Comparison of ENCODE assay signal across 12 mouse cellular contexts in the genomic region with DNA sequence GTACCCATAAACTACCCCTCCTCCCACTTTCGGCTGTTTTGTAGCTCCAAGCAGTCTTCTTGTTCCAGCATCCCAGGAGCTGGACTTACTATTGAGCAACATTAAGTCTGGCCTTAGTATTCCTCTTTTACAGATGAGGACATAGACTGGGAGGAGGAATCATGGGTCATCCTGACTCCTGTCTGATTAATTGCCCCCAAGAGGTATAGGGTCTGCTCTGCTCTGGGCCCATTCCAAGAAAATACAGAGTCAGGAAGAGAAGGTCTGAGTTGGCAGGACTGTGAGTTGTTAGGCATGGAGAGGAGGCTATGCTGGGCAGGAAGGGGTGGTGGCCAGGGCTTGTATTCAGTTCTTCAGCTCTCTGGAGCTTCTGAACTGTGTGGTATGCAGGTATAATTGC. TPM values are rescaled to one million over a fixed set of nuclear protein-coding genes. Genes with fewer than 3 reads are reported as not detected.
A peak's percentile ranks its signal among the peaks of the same experiment; 100 is the strongest.
DNase-seq lines count a peak whose midpoint lies in the region; ATAC-seq and TF ChIP-seq lines count a peak whose summit lies in the region.
"Had no signal": no experiment of that assay in that cellular context is flagged by ENCODE, and none has a peak within 500 bp of the region (broad histone marks: within the 10 kb centered on the region; RNA-seq: fewer than 3 reads in every experiment).

No protein-coding gene starts in this region.

- no peak overlapping the region for H3K9ac ChIP-seq in intestine, embryonic 14.5 days (ENCODE audit: low read length)
- H3K9ac ChIP-seq in intestine, postnatal 0 days (ENCODE audit: low read depth, low read length) = no peak overlapping the region
- H3K9ac ChIP-seq in hindbrain, embryonic 11.5 days (ENCODE audit: low read depth, low read length) = no peak overlapping the region
- H3K9ac ChIP-seq in midbrain, embryonic 12.5 days (replicated peaks) = peak overlapping the region; percentile 74; the same call in 1 of the 2 replicates

- H3K36me3 ChIP-seq in intestine, embryonic 14.5 days (ENCODE audit: control insufficient read depth, insufficient read depth, low read length) = peaks cover 19% of the 10 kb centered on the region
- H3K36me3 ChIP-seq in intestine, postnatal 0 days (ENCODE audit: control insufficient read depth, insufficient read depth) = peaks cover 10% of the 10 kb centered on the region; the same call in 1 of the 2 replicates
- H3K36me3 ChIP-seq in hindbrain, embryonic 11.5 days (ENCODE audit: control insufficient read depth, insufficient read depth, low read length) = 0 out of 2 replicates have a peak, but pooled peaks cover 2% of the 10 kb centered on the region
- H3K36me3 ChIP-seq in midbrain, embryonic 12.5 days = peaks cover 30% of the 10 kb centered on the region

- peak overlapping the region; percentile 93 for H3K4me2 ChIP-seq in intestine, embryonic 14.5 days (ENCODE audit: low read length)
- no peak overlapping the region for H3K4me2 ChIP-seq in intestine, postnatal 0 days (replicated peaks; ENCODE audit: low read depth)
- H3K4me2 ChIP-seq in hindbrain, embryonic 11.5 days (replicated peaks; ENCODE audit: low read depth, low read length) = peak overlapping the region; percentile 88
- peak overlapping the region; percentile 86 for H3K4me2 ChIP-seq in midbrain, embryonic 12.5 days (replicated peaks)

- DNase-seq in intestine, embryonic 14.5 days (ENCODE audit: low spot score) = no peak
- peak; percentile 61 for DNase-seq in NIH3T3 (ENCODE audit: low read depth)
- DNase-seq in hindbrain, embryonic 11.5 days (ENCODE audit: low spot score) = no peak
- no peak for DNase-seq in layer of hippocampus, adult 9-11 months
- no peak for DNase-seq in cerebellum, adult 8-10 months
- DNase-seq in thymus, postnatal 4 days = no peak
- DNase-seq: adrenal gland, postnatal 25 days; right cerebral cortex, adult 18-20 months had no signal

- no peak for ATAC-seq in intestine, embryonic 14.5 days (replicated peaks; ENCODE audit: low FRiP score, low TSS enrichment, low read depth)
- no peak for ATAC-seq in intestine, postnatal 0 days
- no peak for ATAC-seq in hindbrain, embryonic 11.5 days (ENCODE audit: low FRiP score)
- no peak for ATAC-seq in midbrain, embryonic 12.5 days (ENCODE audit: low FRiP score, low read depth)

- H3K9me3 ChIP-seq in intestine, embryonic 14.5 days (ENCODE audit: control insufficient read depth, low read length) = no peaks in the 10 kb centered on the region
- no peaks in the 10 kb centered on the region for H3K9me3 ChIP-seq in intestine, postnatal 0 days (ENCODE audit: control insufficient read depth)
- no peaks in the 10 kb centered on the region for H3K9me3 ChIP-seq in hindbrain, embryonic 11.5 days (ENCODE audit: control insufficient read depth, low read length)
- H3K9me3 ChIP-seq in midbrain, embryonic 12.5 days = no peaks in the 10 kb centered on the region

- no peak for TF ChIP-seq CTCF in intestine, postnatal 0 days (IDR thresholded peaks at IDR 0.05; ENCODE audit: low read depth)

- no peak overlapping the region for H3K27ac ChIP-seq in intestine, embryonic 14.5 days (ENCODE audit: low read depth)
- no peak overlapping the region for H3K27ac ChIP-seq in intestine, postnatal 0 days (ENCODE audit: low read depth, low read length)
- H3K27ac ChIP-seq in hindbrain, embryonic 11.5 days (ENCODE audit: low read depth, low read length) = no peak overlapping the region
- no peak overlapping the region for H3K27ac ChIP-seq in midbrain, embryonic 12.5 days (replicated peaks)
- H3K27ac ChIP-seq: macrophage had no signal

- no peak overlapping the region for H3K4me3 ChIP-seq in intestine, embryonic 14.5 days (ENCODE audit: low read depth, low read length)
- H3K4me3 ChIP-seq in intestine, postnatal 0 days (ENCODE audit: low read depth, low read length) = no peak overlapping the region
- no peak overlapping the region for H3K4me3 ChIP-seq in hindbrain, embryonic 11.5 days (ENCODE audit: low read depth, low read length)
- peak overlapping the region; percentile 84 for H3K4me3 ChIP-seq in midbrain, embryonic 12.5 days

- H3K27me3 ChIP-seq in intestine, embryonic 14.5 days (replicated peaks; ENCODE audit: control insufficient read depth, insufficient read depth, low read length) = no peaks in the 10 kb centered on the region
- H3K27me3 ChIP-seq in intestine, postnatal 0 days (replicated peaks; ENCODE audit: control insufficient read depth, insufficient read depth, low read length) = no peaks in the 10 kb centered on the region
- no peaks in the 10 kb centered on the region for H3K27me3 ChIP-seq in hindbrain, embryonic 11.5 days (ENCODE audit: control insufficient read depth, insufficient read depth, low read length)
- H3K27me3 ChIP-seq in midbrain, embryonic 12.5 days = no peaks in the 10 kb centered on the region

- peaks cover 11% of the 10 kb centered on the region; the same call in 1 of the 2 replicates for H3K4me1 ChIP-seq in intestine, embryonic 14.5 days (replicated peaks; ENCODE audit: control insufficient read depth, insufficient read depth, low read length)
- no peaks in the 10 kb centered on the region; the same call in 1 of the 2 replicates for H3K4me1 ChIP-seq in intestine, postnatal 0 days (replicated peaks; ENCODE audit: control insufficient read depth, insufficient read depth, low read length)
- peaks cover 8% of the 10 kb centered on the region for H3K4me1 ChIP-seq in hindbrain, embryonic 11.5 days (replicated peaks; ENCODE audit: control insufficient read depth, insufficient read depth, low read length)
- peaks cover 13% of the 10 kb centered on the region for H3K4me1 ChIP-seq in midbrain, embryonic 12.5 days

- 66% methylated on average over 1 of the region's 1 CpGs for WGBS in intestine, embryonic 14.5 days
- 76% methylated on average over 1 of the region's 1 CpGs for WGBS in intestine, postnatal 0 days
- WGBS in hindbrain, embryonic 11.5 days = 87% methylated on average over 1 of the region's 1 CpGs
- 87% methylated on average over 1 of the region's 1 CpGs for WGBS in midbrain, embryonic 12.5 days

RNA-seq across cellular contexts. Expression of a gene that starts 1.3 kb away (rescaled TPM):
- 77.8 and 86.7 TPM in 2 replicates for polyA plus RNA-seq in intestine, embryonic 14.5 days (2014; fragmentation: Nextera tagmentation; extraction: Ambion mirVana)
- 16.8 and 17.6 TPM in 2 replicates for polyA plus RNA-seq in intestine, postnatal 0 days (2015; fragmentation: Nextera tagmentation; extraction: Ambion mirVana)
- polyA plus RNA-seq in hindbrain, embryonic 11.5 days (2014; fragmentation: Nextera tagmentation; extraction: Ambion mirVana) = 73.7 and 76.1 TPM in 2 replicates
- polyA plus RNA-seq in midbrain, embryonic 12.5 days (2016; fragmentation: Nextera tagmentation; extraction: Ambion mirVana) = 59.8 and 63.5 TPM in 2 replicates

RNA-seq across cellular contexts. Expression of a gene that starts 19.8 kb away (rescaled TPM):
- 589 and 606 TPM in 2 replicates for polyA plus RNA-seq in intestine, embryonic 14.5 days (2014; fragmentation: Nextera tagmentation; extraction: Ambion mirVana)
- 503 and 513 TPM in 2 replicates for polyA plus RNA-seq in intestine, postnatal 0 days (2015; fragmentation: Nextera tagmentation; extraction: Ambion mirVana)
- 445 and 467 TPM in 2 replicates for polyA plus RNA-seq in hindbrain, embryonic 11.5 days (2014; fragmentation: Nextera tagmentation; extraction: Ambion mirVana)
- 436 and 454 TPM in 2 replicates for polyA plus RNA-seq in midbrain, embryonic 12.5 days (2016; fragmentation: Nextera tagmentation; extraction: Ambion mirVana)

RNA-seq across cellular contexts. Expression of a gene that starts 19.8 kb away (rescaled TPM):
- polyA plus RNA-seq in intestine, embryonic 14.5 days (2014; fragmentation: Nextera tagmentation; extraction: Ambion mirVana) = 1,343 and 1,538 TPM in 2 replicates
- polyA plus RNA-seq in intestine, postnatal 0 days (2015; fragmentation: Nextera tagmentation; extraction: Ambion mirVana) = 831 and 858 TPM in 2 replicates
- 706 and 742 TPM in 2 replicates for polyA plus RNA-seq in hindbrain, embryonic 11.5 days (2014; fragmentation: Nextera tagmentation; extraction: Ambion mirVana)
- 613 and 671 TPM in 2 replicates for polyA plus RNA-seq in midbrain, embryonic 12.5 days (2016; fragmentation: Nextera tagmentation; extraction: Ambion mirVana)

RNA-seq across cellular contexts. Expression of a gene that starts 29.4 kb away (rescaled TPM):
- polyA plus RNA-seq in intestine, embryonic 14.5 days (2014; fragmentation: Nextera tagmentation; extraction: Ambion mirVana) = not detected in 2 replicates
- not detected in 2 replicates for polyA plus RNA-seq in intestine, postnatal 0 days (2015; fragmentation: Nextera tagmentation; extraction: Ambion mirVana)
- polyA plus RNA-seq in hindbrain, embryonic 11.5 days (2014; fragmentation: Nextera tagmentation; extraction: Ambion mirVana) = not detected in 2 replicates
- not detected in 2 replicates for polyA plus RNA-seq in midbrain, embryonic 12.5 days (2016; fragmentation: Nextera tagmentation; extraction: Ambion mirVana)
- polyA plus RNA-seq: macrophage; urinary bladder, adult 2 months had no signal

RNA-seq across cellular contexts. Expression of a gene that starts 33.9 kb away (rescaled TPM):
- polyA plus RNA-seq in intestine, embryonic 14.5 days (2014; fragmentation: Nextera tagmentation; extraction: Ambion mirVana) = 28.0 and 28.8 TPM in 2 replicates
- polyA plus RNA-seq in intestine, postnatal 0 days (2015; fragmentation: Nextera tagmentation; extraction: Ambion mirVana) = 14.8 and 14.9 TPM in 2 replicates
- polyA plus RNA-seq in hindbrain, embryonic 11.5 days (2014; fragmentation: Nextera tagmentation; extraction: Ambion mirVana) = 22.7 and 30.1 TPM in 2 replicates
- 25.5 and 31.9 TPM in 2 replicates for polyA plus RNA-seq in midbrain, embryonic 12.5 days (2016; fragmentation: Nextera tagmentation; extraction: Ambion mirVana)
